Mouse (Mus musculus): ENCODE measurements at regions not wholly inside any gene's neighbourhood (a gene's known extent, or its start where the extent isn't known, plus 50 kb on each side); places are given as distances from the start of the nearest gene placed in this dataset.
"Not testable (repeated sequence)": the region's sequence is repeated elsewhere in the genome, so short reads cannot be mapped to it uniquely, and the experiment has no call there.

DNA sequence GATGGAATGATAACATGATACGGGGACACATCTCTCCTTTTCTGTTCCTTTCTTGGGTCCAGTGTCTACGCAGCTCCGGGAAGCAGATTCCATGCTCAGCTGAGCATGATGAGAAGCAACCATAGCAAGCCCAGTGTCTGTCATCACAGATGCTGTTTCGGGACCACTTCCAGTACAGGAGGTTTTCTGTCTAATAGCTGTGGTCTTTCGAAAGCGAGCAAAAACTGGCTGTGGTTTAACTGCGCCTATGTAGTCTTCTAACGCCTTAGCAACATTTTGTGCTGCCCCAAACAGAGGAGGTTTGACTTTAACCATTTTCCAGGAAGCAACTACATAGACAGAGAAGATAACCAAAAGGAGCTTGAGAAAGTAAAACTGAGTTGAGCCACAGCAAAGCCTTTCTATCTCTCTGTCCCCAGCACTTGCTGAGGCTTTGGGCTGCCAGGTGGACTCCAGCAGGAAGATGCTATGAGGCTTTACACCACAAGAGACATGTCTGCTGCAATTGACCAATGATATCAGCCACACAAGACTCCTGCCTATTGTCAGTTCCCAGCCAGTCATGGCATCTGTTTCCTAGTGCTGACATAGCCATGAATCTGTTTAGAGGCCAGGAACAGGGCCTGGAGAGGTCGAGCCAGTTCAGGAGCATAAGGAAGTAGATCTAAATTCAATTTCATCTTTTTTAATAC is 95.1 kb downstream of the Stard3nl start:
- not testable (repeated sequence) for DNase-seq

DNA sequence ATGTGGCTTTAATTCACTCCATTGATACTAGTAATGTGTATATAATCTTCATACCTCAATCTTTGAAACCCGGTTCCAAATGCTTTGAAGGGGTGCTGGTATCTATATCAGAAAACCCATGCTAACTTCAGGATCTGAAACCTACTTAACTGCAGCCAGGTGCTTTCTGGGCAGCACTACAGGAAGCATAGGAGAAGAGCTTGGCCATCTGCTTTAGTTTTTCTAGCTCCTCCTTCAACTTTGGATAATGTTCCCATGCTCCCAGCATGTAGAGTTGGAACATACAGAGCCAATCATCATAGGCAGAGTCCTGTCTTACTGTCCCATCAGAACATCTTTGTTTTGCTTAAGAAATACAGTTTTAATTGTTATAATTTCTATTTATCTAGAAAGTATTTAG is 99.3 kb downstream of the Stard3nl start:
- DNase-seq: no peak

DNA sequence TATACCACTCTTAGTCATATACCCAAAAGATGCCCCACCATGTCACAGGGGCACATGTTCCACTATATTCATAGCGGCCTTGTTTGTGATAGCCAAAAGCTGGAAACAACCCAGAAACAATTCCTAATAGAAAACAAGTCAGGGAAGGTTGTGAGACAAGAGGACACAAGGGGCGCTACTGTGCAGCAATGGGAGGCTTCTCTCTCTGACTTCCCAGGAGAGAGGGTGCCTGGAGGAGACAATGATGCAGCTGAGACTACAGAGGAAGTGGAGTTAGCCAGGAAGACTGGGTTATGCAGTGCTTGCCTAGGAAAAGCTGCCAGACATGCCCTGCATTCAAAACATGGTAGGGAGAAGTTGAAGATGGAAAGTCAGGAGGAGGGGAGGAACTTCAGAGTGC is 102.6 kb downstream of the Stard3nl start:
- DNase-seq: no peak

DNA sequence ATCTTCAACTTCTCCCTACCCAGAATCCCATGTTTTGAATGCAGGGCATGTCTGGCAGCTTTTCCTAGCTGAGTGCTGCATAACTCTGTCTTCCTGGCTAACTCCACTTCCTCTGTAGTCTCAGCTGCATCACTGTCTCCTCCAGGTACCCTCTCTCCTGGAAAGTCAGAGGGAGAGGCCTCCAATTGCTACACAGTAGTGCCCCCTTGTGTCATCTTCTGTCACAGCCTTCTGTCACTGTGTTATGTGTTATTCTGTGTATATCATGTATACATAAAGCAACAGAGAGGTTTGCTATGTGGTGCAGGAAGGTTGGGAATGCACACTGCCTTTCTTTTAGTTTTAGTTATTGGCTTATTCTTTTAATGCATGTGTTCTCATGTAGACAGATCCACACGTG is 112.4 kb downstream of the Stard3nl start:
- no peak for DNase-seq

DNA sequence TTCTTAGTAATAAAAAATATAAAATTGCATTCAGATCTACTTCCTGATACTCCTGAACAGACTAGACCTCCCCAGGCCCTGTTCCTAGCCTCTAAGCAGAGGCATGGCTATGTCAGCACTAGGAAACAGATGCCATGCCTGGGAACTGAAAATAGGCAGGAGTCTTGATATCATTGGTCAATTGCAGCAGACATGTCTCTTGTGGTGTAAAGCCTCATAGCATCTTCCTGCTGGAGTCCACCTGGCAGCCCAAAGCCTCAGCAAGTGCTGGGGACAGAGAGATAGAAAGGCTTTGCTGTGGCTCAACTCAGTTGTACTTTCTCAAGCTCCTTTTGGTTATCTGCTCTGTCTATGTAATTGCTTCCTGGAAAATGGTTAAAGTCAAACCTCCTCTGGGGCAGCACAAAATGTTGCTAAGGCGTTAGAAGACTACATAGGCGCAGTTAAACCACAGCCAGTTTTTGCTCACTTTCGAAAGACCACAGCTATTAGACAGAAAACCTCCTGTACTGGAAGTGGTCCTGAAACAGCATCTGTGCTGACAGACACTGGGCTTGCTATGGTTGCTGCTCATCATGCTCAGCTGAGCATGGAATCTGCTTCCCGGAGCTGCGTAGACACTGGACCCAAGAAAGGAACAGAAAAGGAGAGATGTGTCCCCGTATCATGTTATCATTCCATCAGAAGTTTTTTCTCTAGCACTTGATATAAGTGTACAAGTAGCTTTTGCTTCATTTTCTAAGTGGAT is 122.9 kb downstream of the Stard3nl start:
- not testable (repeated sequence) for DNase-seq

DNA sequence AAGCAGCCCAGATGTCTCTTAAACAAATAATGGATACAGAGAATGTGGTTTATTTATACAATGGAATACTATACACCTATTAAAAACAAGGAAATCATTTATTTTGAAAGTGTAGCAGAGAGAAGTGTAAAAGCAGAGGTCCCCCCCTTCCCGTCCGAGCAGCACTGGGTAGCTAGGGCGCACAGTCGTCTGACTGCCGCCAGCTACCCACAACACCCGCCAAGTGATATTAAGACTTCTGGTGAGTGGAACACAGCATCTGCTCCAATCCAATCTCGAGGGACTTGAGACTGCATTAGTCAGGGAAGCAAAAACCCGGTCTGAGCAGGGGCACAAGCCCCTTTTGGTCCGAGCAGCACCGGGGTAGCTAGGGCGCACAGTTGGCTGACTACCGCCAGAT is 130.6 kb downstream of the Stard3nl start:
- not testable (repeated sequence) for DNase-seq

DNA sequence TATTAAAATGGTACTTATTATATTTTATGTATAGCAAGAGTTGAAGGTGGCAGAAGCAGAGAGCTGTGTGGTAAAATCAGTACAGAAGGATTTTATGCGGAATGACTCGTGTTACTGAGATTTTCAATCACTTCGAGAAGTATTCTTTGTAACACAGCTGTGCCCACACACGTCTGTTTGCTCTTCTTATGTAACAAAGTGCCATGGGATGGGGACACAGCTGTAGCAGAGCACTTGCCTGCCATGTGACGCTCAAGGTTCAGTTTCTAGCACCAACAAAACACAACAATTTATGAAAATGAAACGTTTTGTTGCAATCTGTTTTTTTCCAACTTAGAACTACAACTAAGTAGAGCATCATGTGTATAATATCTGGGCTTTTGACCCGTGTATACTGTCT is 149.0 kb downstream of the Stard3nl start:
- DNase-seq: not testable (repeated sequence)

DNA sequence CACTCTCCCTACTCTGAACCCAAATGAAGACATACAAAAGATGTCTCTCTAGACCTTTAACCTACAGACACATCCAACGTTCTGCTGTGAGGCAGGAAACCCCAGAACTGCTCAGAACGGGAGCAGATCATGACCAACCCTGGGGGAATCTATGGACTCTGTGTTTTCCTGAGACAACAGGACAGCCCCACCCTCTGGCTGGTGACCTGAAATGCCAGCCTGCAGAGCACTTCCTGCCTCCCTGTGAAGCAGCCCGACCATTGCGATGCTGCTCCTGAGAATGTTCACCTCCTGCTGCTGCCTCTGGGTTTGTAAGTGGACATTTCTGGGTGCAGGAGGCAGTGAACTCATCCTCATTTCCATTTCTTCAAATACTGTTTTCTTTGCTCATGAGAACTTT is 153.0 kb downstream of the Stard3nl start:
- DNase-seq: not testable (repeated sequence)

DNA sequence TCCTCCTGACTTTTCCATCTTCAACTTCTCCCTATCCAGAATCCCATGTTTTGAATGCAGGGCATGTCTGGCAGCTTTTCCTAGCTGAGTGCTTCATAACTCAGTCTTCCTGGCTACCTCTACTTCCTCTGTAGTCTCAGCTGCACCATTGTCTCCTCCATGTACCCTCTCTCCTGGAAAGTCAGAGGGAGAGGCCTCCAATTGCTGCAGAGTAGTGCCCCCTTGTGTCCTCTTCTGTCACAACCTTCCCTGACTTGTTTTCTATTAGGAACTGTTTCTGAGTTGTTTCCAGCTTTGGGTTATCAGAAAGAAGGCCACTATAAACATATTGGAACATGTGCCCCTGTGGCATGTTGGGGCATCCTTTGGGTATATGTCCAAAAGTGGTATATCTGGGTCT is 159.3 kb downstream of the Stard3nl start:
- peak in 1 of 2 experiments; percentile 4 for DNase-seq

DNA sequence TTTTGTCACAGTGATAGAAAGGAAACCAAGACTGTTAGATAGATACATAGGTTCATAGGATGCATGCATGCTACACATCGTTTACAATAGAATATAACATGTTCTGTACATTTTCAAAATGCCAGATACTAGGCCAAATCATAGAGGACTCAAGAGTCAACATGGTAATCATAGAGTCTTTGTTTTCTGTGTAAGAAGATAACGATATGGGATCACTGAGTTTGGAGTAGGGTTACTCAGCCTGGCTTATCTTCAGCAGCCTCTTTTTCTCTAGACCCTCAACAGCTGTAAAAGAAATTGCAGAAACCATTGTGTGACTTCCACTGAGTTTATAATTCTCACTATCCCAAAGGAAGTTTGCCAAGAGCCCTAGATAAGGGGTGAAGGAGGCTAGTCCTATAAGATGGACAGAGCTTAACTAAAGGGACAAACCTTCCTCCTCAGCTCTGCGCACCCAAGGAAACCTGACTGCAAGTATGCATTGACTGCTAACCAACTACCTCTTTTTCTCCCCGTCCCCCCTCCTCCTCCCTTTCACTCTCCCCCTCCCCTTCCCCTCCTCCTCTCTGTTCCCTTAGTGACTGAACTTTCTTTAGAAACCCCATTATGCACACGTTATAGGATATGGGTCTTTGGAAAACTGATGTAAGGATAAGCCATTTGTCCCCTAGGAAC is 160.8 kb downstream of the Stard3nl start:
- DNase-seq: no peak

DNA sequence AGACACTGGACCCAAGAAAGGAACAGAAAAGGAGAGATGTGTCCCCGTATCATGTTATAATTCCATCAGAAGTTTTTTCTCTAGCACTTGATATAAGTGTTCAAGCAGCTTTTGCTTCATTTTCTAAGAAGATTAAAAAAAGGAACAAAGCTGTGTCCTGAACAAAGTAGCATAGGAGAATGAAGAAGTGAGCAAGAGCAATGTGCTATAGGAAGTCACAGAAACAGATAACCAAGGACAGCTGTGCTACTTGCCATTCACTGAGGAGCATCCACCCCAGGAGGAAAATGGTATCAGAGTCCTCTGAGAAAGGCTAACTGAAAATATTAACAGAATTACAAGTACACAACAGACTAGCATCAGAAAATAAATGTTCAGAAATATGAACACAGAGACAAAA is 175.6 kb downstream of the Stard3nl start:
- not testable (repeated sequence) for DNase-seq

DNA sequence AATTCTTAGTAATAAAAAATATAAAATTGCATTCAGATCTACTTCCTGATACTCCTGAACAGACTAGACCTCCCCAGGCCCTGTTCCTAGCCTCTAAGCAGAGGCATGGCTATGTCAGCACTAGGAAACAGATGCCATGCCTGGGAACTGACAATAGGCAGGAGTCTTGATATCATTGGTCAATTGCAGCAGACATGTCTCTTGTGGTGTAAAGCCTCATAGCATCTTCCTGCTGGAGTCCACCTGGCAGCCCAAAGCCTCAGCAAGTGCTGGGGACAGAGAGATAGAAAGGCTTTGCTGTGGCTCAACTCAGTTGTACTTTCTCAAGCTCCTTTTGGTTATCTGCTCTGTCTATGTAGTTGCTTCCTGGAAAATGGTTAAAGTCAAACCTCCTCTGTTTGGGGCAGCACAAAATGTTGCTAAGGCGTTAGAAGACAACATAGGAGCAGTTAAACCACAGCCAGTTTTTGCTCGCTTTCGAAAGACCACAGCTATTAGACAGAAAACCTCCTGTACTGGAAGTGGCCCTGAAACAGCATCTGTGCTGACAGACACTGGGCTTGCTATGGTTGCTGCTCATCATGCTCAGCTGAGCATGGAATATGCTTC is 176.1 kb downstream of the Stard3nl start:
- not testable (repeated sequence) for DNase-seq

DNA sequence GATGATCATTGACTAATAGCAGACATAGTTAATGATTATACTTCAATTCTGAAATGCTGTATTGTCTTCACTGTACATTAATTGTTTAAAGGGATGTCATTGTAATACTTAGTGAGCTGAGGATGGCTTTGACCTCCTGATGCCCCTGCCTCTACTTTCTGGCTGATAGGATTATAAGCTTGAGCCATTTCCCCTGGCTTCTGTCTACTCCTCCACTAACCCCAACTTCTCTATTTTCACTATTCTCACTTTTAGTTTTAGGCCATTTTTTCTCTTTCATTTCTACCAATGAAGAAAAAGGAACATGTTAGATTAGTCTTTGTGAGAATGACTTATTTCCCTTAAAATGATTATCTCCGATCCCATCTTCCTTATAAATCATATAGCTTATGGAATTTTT is 190.9 kb downstream of the Stard3nl start:
- DNase-seq: no peak

DNA sequence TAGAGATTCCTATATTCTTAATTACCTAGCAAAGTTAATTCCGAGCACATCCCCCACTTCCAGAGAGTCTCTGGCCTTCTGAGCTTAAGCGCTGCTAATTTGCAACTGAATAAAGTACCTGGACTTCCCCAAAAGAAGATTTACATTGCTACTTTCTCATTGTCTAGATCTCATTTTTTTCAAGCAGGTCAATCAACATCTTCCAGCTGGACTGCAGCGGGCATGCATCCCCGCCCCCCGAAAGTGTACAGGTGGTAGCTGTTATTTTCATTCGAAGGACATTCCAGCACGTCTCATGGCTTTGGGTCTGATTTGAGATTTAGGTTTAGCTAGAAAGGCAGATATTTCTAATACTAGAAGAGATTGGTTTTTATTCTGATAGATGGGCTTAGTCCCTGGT is 193.3 kb downstream of the Stard3nl start:
- not testable (repeated sequence) for DNase-seq
